Mouse (Mus musculus): ENCODE measurements around the gene Mydgf. TPM values are rescaled to one million over a fixed set of nuclear protein-coding genes. Genes with fewer than 3 reads are reported as not detected.

The Mydgf gene
- polyA plus RNA-seq, 1 experiment from 2014 or later, result 74.2 TPM

- H3K9ac ChIP-seq, result peak overlapping the region; percentile 85
- no peaks in the 10 kb centered on the region for H3K9me3 ChIP-seq
- H3K36me3 ChIP-seq, result no peaks in the 10 kb centered on the region
- WGBS, result 7% methylated on average over 21 of the region's 21 CpGs
- H3K27me3 ChIP-seq, result peaks cover 41% of the 10 kb centered on the region
- peak overlapping the region; percentile 76 for H3K4me2 ChIP-seq
- ATAC-seq (ENCODE audit: low read depth), result peak; percentile 6
- peak overlapping the region; percentile 78 for H3K27ac ChIP-seq (replicated peaks)
- peak overlapping the region; percentile 74 for H3K4me3 ChIP-seq
- peaks cover 66% of the 10 kb centered on the region for H3K4me1 ChIP-seq (replicated peaks)
These were observed 44.4 kb downstream of the Mydgf start for GRCm38 (mm10) chr17:56139355-56139754.

DNA sequence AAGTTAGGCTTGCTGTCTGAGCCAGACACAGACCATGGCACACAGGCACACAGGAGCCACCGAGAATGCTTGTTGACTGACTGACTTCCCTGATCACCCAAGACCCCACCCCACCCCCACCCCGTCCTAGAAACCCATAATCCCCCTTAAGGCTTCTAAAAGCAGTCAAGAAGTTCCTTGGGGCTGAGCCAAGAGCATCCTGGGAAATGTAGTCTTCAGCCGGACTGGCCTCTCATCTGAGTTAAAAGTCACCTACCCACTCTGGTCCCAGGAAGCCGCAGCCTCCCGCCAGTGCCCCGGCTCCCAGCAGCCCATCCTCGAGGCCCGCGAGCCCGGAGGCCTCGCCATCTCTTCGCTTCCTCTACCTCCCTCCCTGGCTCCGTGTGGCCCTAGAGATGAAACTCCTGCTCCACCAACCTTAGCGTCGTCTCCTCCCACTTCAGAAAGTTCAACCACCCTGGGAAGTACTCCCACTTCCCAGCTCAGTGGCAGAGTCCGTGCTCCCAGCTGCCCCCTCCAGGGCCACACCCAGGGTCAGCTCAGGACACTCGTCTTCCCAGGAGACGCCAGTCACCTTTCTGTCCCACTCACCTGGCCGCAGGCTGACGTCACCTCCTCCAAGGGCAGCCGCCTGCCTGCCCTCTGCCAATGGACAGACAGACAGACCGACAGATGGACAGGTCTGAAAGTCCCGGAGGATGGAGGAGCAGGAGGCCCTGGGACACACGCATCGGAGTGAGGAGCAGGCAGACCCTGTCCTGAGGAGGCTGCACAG lies 45.7 kb downstream of the Mydgf start:
- H3K9ac ChIP-seq, result peak overlapping the region; percentile 85
- no peak overlapping the region for H3K27ac ChIP-seq (replicated peaks)
- H3K4me2 ChIP-seq, result peak overlapping the region; percentile 76
- ATAC-seq (ENCODE audit: low read depth), result no peak
- H3K4me1 ChIP-seq (replicated peaks), result peaks cover 79% of the 10 kb centered on the region
- H3K9me3 ChIP-seq, result no peaks in the 10 kb centered on the region
- H3K36me3 ChIP-seq, result no peaks in the 10 kb centered on the region
- H3K27me3 ChIP-seq, result peaks cover 33% of the 10 kb centered on the region
- peak overlapping the region; percentile 74 for H3K4me3 ChIP-seq
- 13% methylated on average over 25 of the region's 25 CpGs for WGBS

GRCm38 (mm10) chr17:56136558-56136957 lies 47.2 kb downstream of the Mydgf start:
- Histone ChIP-seq H3K9me3 (no peaks in the 10 kb centered on the region), H3K4me1 (replicated peaks) (peaks cover 70% of the 10 kb centered on the region), H3K36me3 (peaks cover 2% of the 10 kb centered on the region; the same call in 1 of the 2 replicates), H3K27ac (replicated peaks) (no peak overlapping the region), H3K4me3 (no peak overlapping the region), H3K9ac (no peak overlapping the region), H3K4me2 (no peak overlapping the region), H3K27me3 (peaks cover 28% of the 10 kb centered on the region)
- WGBS, result 83% methylated on average over 7 of the region's 7 CpGs
- ATAC-seq (ENCODE audit: low read depth), result no peak

GRCm38 (mm10) chr17:56134463-56134971 lies 49.2 kb downstream of the Mydgf start:
- peak overlapping the region; percentile 24 for H3K4me3 ChIP-seq
- H3K4me1 ChIP-seq (replicated peaks), result peaks cover 55% of the 10 kb centered on the region
- H3K4me2 ChIP-seq, result peak overlapping the region; percentile 50
- peaks cover 22% of the 10 kb centered on the region for H3K36me3 ChIP-seq
- WGBS, result 2% methylated on average over 26 of the region's 27 CpGs
- H3K27me3 ChIP-seq, result peaks cover 15% of the 10 kb centered on the region
- no peaks in the 10 kb centered on the region for H3K9me3 ChIP-seq
- H3K9ac ChIP-seq, result peak overlapping the region; percentile 13
- ATAC-seq (ENCODE audit: low read depth), result no peak
- no peak overlapping the region for H3K27ac ChIP-seq (replicated peaks)

DNA sequence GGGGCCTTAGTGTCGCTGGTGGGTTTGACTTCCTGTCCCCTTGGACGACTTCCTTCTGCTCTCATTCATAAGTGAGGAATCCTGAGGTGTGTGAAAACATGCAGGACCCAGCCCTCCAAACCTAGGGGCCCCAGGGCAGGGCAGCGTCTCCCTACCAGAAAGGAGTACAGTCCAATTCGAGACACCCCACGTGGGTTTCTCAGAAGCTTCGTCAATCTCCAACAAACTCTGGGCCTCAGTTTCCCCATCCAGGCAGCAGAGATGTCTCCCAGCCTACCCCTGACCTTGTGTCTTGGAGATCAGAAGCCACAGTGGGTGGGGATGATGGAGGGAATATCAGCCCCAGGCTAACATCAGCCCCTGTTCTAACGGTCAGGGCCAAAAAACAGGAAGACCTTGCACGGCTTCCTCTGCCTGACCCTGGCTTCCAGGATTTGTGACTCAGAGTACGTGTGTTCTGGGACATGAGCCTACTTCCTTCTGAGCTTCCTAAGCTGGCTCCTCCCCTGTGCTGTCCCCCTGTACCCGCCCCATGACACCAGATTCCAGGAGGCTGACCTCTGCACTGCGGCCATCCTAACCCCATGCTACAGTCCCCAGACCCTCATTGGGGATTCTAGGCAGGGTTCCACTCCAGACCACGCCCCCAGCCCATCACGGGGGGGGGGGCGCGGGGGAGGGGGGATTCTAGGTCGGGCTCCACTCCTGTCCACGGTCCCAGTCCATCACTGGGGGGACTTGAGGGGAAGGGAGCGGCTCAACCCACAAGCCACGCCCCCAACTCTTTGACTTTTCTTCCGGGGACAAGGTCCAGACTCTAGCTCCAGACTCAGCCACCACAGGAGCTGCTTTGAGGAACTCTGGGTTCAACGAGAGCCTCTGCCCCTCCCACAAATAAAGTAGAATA lies 50.0 kb downstream of the Mydgf start:
- H3K36me3 ChIP-seq, result peaks cover 30% of the 10 kb centered on the region
- H3K9ac ChIP-seq, result peak overlapping the region; percentile 13
- H3K9me3 ChIP-seq, result no peaks in the 10 kb centered on the region
- H3K4me1 ChIP-seq (replicated peaks), result peaks cover 47% of the 10 kb centered on the region
- H3K27ac ChIP-seq (replicated peaks), result no peak overlapping the region; the same call in 1 of the 2 replicates
- no peak for ATAC-seq (ENCODE audit: low read depth)
- 23% methylated on average over 18 of the region's 21 CpGs for WGBS
- peaks cover 8% of the 10 kb centered on the region for H3K27me3 ChIP-seq
- H3K4me2 ChIP-seq, result peak overlapping the region; percentile 50
- peak overlapping the region; percentile 24; the same call in 1 of the 2 replicates for H3K4me3 ChIP-seq

DNA sequence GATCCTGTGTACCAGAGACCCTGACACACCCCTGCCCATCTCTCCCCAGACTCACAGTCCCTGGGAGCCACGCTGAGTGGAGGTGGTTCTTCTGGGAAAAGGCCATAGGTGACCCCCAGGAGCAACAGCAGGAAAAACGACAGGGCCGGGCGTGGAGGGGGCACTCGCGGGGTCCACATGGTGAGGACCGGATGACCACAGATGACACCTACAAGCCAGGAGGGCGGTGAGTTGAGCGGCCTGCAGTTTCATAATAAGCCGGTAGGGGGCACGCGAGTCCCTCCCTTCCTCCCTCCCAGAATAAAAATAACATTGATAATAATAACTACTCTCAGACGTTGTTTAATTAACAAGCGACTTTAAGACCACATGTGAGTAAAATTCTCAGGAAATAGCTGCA lies 51.1 kb downstream of the Mydgf start:
- H3K9me3 ChIP-seq, result no peaks in the 10 kb centered on the region
- H3K27me3 ChIP-seq, result no peaks in the 10 kb centered on the region; the same call in 1 of the 2 replicates
- no peak overlapping the region for H3K27ac ChIP-seq (replicated peaks)
- no peak overlapping the region for H3K4me2 ChIP-seq
- H3K4me1 ChIP-seq (replicated peaks), result peaks cover 37% of the 10 kb centered on the region
- H3K36me3 ChIP-seq, result peaks cover 41% of the 10 kb centered on the region
- no peak overlapping the region for H3K9ac ChIP-seq
- 5% methylated on average over 14 of the region's 14 CpGs for WGBS
- ATAC-seq (ENCODE audit: low read depth), result peak; percentile 10; the same call in 1 of the 2 replicates
- H3K4me3 ChIP-seq, result no peak overlapping the region

GRCm38 (mm10) chr17:56131814-56132213 lies 51.9 kb downstream of the Mydgf start:
- Histone ChIP-seq H3K9ac (no peak overlapping the region), H3K27ac (replicated peaks) (no peak overlapping the region), H3K4me3 (no peak overlapping the region), H3K4me1 (replicated peaks) (peaks cover 28% of the 10 kb centered on the region), H3K4me2 (no peak overlapping the region), H3K9me3 (no peaks in the 10 kb centered on the region), H3K36me3 (peaks cover 49% of the 10 kb centered on the region), H3K27me3 (peaks cover 7% of the 10 kb centered on the region)
- 37% methylated on average over 7 of the region's 7 CpGs for WGBS
- no peak for ATAC-seq (ENCODE audit: low read depth)

GRCm38 (mm10) chr17:56131136-56131535 lies 52.6 kb downstream of the Mydgf start:
- peaks cover 56% of the 10 kb centered on the region for H3K36me3 ChIP-seq
- H3K4me2 ChIP-seq, result no peak overlapping the region
- H3K9me3 ChIP-seq, result no peaks in the 10 kb centered on the region
- no peak for ATAC-seq (ENCODE audit: low read depth)
- 88% methylated on average over 10 of the region's 10 CpGs for WGBS
- no peak overlapping the region for H3K9ac ChIP-seq
- H3K27me3 ChIP-seq, result peaks cover 14% of the 10 kb centered on the region
- H3K27ac ChIP-seq (replicated peaks), result no peak overlapping the region
- H3K4me1 ChIP-seq (replicated peaks), result peaks cover 25% of the 10 kb centered on the region
- no peak overlapping the region for H3K4me3 ChIP-seq

DNA sequence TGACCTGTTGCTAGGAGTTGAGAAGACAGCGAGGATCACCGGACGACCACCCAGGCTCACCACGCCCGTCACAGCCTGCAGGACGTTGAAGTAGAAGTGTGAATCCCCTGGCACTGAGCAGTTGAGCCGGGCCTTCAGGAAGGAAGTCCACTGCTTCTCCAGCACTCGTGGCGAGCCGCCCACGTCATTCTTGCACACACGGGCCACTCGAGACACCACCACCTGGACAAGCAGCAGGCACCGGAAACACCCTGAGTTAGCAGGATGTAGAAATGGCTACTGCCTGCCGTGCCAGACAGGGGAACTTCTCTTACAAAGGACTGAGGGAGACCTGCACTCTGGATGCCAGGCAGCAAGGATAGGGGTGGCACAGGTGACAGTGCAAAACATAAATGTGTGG lies 55.5 kb downstream of the Mydgf start:
- no peak overlapping the region for H3K27ac ChIP-seq (replicated peaks)
- WGBS, result 88% methylated on average over 15 of the region's 15 CpGs
- H3K9ac ChIP-seq, result peak overlapping the region; percentile 26; the same call in 1 of the 2 replicates
- peaks cover 40% of the 10 kb centered on the region for H3K27me3 ChIP-seq
- H3K4me2 ChIP-seq, result no peak overlapping the region
- no peak for ATAC-seq (ENCODE audit: low read depth)
- H3K4me3 ChIP-seq, result no peak overlapping the region
- H3K36me3 ChIP-seq, result peaks cover 82% of the 10 kb centered on the region
- peaks cover 14% of the 10 kb centered on the region for H3K4me1 ChIP-seq (replicated peaks)
- 0 out of 2 replicates have a peak, but pooled peaks cover under 1% of the 10 kb centered on the region for H3K9me3 ChIP-seq

GRCm38 (mm10) chr17:56126175-56126574 lies 57.5 kb downstream of the Mydgf start:
- no peak for ATAC-seq (ENCODE audit: low read depth)
- H3K9ac ChIP-seq, result no peak overlapping the region
- H3K4me1 ChIP-seq (replicated peaks), result peaks cover 9% of the 10 kb centered on the region; the same call in 1 of the 2 replicates
- H3K4me3 ChIP-seq, result no peak overlapping the region
- peaks cover 82% of the 10 kb centered on the region for H3K36me3 ChIP-seq
- 71% methylated on average over 11 of the region's 11 CpGs for WGBS
- H3K27me3 ChIP-seq, result peaks cover 61% of the 10 kb centered on the region
- no peak overlapping the region for H3K27ac ChIP-seq (replicated peaks)
- peaks cover 15% of the 10 kb centered on the region for H3K9me3 ChIP-seq
- H3K4me2 ChIP-seq, result no peak overlapping the region

Measured in neural tube, embryonic 13.5 days (tissue).